Mouse (Mus musculus): ENCODE data around the gene Sst. TPM values are rescaled to one million over a fixed set of nuclear protein-coding genes. Genes with fewer than 3 reads are reported as not detected.
A peak's percentile ranks its signal among the peaks of the same experiment; 100 is the strongest.
"Not testable (repeated sequence)": the region's sequence is repeated elsewhere in the genome, so short reads cannot be mapped to it uniquely, and the experiment has no call there.

Sst gene
- polyA plus RNA-seq (2015; fragmentation: Nextera tagmentation; extraction: Ambion mirVana), result 2.7 and 3.1 TPM in 2 replicates

DNA sequence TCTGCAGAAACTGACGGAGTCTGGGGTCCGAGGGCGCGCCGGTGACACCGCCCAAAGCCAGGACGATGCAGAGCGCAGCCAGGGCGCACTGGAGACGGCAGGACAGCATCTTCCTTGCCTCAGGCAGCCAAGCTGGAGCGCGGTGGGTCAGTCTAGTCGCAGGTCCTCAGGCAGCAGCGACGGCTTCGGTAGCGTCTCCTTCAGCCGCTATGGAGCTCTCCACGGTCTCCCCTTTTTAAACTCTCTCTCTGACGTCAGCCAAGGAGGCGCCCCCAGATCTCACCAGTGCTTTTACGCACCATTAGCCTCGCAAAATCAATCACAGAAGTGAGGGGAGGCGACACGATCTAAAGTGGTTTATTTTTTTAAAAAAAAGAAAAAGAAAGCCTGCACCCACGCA lies at the start of gene Sst:
Gene Sst, minus strand, starts transcription at position 323 of the 400 bp plus-strand sequence.
- DNase-seq (ENCODE audit: low spot score), result no peak

DNA sequence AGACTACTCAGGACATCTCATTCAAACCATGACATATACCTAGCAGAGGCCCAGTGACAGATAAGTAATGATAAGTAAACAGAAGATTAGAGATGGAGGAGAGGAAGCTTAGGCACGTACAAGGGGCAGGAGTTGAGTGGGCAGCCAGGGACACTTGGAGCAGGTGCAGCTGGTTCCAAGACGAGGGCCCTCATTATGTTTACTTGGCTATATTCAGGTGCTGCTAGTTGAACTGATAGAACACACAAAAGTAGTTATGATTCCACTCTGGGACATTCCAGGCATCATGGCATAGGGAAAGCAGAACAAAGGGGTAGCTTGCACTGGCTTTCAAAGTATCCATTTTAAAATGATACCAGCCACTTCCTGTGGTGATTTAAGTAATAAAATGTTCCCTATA lies 43.6 kb upstream of the Sst start:
- no peak for DNase-seq (ENCODE audit: low spot score)

DNA sequence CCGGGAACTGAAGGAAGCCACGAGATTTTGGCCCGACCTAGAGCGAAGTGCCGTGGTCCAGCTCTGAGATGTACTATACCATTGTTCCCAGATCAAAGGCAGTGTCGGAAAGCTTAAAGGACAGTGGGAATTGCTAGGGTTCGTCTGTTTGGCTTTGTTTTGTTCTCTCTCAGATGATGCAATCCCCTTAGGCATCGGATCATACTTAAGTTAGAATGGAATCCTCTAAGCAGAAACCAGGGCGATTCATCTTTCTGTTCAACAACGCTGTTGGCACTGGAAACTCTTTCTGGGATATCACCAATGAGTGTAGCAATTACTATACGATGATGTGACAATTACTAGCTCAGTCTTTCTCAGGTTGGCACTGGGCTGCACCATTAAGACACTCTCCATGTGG lies 41.5 kb upstream of the Sst start, which contains the start of gene Rtp2:
Gene Rtp2, minus strand, starts transcription at position 101 of the 400 bp plus-strand sequence.
- no peak for DNase-seq (ENCODE audit: low spot score)

DNA sequence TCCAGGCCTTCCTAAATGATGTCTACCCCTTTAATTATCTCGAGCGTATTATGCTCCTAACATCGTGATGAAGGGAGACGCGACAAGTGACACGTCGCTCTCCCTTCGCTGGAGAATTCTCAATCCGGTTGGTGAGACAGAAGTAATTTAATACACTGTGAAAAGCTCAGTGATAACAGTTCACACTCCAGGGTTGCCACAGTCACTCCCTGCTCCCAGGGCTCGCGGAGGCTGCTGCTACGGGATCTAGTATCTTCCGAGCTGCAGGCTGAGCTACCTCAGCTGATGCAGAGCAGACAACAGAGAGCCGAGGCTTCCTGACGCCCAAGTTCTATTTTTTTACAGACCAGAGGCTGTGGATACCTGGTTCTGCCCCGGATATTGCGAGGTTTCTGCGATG lies 40.5 kb upstream of the Sst start:
- no peak for DNase-seq (ENCODE audit: low spot score)

DNA sequence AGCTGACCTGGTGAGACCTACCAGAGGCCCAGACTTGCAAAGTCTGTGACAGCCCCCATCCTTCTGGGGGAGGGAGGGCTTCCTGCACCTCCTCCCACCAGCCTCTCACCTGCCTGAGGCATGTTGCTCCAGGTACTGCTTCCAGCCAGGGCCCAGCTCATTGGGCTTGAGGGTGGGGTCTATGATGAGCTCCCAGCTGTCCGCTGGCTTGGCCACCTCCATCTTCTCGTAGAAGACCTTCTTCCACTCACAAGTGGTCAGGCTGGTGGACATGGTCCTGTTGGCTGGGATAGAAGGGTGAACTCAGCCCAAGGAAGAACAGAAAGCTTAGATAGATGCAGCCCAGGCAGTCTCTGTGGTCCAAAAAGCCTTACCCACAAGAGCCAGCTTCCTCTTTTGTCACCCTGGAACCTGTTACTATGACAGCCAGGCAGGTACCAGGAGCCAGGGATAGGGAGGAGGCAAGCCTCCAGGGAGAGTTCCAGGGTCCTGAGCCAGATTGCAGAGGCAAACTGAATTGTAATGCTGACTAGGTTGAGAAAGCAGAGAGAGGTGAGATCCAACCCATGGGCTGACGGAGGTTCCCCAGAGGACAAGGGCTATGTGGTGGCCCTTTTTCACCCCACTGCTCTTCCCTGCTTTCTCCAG lies 39.8 kb upstream of the Sst start:
- no peak for DNase-seq (ENCODE audit: low spot score)

DNA sequence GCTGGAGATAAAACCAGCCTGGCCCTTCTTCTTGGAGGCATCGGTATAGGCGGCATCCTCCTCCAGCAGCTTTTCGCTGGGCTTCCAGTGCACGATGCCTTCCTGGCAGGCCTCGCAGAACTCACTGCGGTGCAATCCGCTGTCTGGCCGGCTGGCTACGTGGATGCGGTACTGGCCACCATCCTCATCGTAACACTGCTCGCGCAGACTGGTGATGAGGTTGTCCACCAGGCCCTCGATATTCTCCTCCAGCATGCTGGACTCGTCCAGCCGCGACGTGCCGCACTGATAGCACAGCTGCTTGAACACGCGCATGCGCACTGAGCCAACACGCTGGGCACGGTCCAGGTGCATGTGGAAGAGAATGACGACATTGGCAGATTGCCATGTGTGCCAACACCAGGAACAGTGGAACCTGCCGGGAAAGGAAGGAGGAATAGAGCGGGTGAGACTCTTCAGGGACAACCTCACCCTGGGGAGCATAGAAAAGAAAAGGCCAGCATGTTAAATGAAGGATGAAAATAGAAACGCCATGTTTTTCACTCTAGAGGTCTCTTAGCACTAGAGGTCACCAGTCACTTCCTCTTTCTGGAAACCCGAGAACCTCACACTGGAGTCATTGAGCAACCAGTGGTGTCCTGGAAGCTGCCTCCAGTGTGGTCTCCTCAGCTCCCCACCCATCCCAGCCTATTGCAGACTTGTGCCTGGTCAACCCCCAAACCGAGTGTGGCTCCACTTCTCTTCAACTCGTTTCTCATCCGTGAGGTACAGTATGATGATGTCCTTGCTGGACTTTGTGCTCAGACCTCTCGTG lies 36.8 kb upstream of the Sst start:
- DNase-seq (ENCODE audit: low spot score), result no peak

DNA sequence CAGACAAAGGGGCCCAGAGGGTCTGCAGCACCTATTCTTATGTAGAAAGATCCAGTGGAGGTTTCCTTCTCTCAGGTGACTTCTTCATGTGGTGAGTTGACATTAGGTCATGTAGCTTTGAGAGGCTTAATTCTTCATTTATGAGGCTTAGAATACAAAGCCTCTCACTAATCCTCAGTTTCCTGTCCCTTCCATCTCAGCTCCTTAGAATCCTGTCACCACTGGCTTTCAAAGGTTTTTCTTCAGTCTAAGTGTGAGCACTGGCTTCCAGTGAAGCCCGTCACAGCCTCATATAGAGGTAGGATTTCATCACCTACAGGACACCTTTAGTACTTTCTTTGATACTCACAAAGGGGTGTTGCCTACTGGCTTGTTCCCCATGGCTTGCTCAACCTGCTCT lies 32.1 kb upstream of the Sst start:
- no peak for DNase-seq (ENCODE audit: low spot score)

DNA sequence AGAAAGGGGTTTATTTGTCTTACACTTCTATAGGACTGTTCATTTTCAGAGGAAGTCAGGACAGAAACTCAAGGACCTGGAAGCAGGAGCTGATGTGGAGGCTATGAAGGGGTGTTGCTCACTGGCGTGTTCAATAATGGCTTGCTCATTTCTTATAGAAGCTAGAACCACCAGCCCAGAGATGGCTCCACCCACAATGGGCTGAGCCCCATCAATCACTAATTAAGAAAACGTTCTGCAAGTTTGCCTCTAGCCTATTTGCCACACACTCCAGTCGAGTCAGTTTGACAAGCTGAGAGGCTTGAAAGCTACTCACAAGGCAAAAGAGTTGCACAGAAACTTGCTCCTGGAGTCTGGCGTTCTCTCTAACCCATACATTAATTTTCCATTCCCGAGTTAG lies 30.9 kb upstream of the Sst start:
- no peak for DNase-seq (ENCODE audit: low spot score)

DNA sequence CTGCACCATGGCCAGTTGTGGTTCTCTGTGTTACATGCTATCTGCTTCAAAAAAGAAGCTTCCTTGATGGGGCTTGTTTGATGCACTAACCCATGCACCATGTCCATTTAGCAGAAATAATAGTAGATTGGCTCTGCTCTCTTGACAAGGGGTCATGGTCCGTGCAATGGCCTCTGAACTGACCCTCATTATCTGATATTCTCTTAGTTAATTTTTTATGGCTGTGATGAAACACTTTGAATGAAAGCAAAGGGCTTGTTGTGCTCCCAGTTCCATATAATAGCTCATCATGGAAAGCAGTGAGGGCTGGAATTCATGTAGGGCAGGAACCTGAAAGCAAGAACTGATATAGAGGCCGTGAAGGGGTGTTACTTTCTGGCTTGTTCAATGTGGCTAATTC lies 28.7 kb upstream of the Sst start:
- no peak for DNase-seq (ENCODE audit: low spot score)

DNA sequence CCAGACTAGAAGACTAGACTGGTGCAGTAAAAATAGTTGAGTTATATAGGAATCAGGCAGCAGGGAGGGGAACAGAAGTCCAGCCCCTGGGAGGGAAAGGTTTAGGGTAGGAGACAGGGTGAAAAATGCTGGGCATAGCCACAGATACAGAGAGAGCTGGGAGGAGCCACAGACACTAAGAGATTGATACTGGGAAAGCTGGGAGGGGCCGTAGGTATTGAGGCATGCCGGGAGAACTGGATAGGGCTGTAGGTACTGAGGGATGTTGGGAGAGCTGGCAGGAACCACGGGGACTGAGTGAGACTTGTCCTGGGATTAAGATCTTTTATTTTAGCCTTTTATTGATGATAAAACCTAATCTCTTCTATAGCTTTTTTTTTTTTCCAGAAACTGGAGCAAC lies 22.6 kb upstream of the Sst start:
- no peak for DNase-seq (ENCODE audit: low spot score)

DNA sequence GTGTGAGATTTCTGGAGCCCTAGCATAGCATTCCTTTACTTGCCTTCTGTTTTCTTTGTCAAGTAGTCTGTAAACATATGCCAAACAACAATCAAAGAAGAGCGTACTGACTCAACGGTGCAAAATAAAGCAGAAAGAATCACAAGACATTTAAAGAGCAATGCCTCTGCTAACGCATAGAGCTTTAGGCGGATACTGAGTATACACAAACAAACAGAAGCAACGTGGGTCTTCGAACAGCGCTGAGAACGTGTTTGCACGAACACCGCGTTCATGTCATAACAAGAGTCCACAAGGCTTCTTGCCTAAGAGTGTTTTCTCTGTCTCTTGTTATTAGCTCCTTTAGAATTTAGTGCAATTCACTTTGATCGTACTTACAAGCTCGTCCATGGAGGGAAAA lies 22.0 kb upstream of the Sst start:
- DNase-seq (ENCODE audit: low spot score), result no peak

DNA sequence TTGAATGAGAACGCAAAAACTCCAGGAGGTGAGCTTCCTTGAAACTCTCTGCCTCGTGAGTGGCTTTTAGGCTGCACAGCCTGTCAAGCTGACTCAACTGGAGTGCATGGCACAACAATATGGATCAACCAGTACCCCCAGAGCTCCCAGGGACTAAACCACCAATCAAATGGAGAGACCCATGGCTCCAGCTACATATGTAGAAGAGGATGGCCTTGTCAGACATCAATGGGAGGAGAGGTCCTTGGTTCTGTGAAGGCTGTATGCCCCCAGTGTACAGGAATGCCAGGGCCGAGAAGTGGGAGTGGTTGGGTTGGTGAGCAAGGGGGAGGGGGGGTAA lies 18.2 kb upstream of the Sst start:
- DNase-seq (ENCODE audit: low spot score), result not testable (repeated sequence)

DNA sequence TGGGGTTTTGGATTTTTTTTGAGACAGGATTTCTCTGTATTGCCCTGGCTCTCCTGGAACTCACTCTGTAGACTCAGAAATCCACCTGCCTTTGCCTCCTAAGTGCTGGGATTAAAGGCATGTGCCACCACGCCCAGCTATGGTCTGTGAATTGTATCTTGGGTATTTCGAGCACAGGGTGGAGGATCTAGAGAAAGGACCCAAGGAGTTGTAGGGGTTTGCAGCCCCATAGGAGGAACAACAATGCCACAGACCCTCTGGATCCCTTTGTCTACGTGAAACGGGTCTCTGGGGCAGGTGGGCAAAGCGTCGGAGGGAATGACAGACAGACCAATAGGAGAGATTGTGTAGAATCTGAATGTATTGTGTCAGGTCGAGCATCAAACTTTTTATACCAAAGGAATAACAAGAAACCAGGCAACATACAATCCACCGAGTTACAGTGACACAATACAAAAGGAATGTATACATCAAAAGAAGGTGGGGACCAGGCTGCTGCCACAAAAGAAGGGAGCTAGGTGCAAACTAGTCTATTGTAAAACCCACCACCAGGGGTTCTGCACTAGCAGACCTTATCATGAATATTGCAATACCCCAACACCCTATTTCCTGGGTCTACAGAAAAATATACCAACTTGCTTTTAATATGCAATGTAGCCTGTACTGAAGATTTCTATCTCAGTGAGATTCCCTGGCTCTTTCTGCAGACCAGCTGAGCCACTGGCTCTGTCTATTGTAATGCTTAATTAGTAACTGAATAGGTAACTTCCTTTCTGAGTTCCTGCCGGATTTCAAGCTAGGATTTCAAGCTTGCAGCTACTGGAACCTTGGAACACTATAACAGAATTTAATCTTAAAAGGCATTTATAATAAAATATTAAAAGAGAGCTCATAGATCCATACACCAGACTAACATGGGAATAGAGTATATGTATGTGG lies 17.6 kb upstream of the Sst start:
- DNase-seq (ENCODE audit: low spot score), result not testable (repeated sequence)

DNA sequence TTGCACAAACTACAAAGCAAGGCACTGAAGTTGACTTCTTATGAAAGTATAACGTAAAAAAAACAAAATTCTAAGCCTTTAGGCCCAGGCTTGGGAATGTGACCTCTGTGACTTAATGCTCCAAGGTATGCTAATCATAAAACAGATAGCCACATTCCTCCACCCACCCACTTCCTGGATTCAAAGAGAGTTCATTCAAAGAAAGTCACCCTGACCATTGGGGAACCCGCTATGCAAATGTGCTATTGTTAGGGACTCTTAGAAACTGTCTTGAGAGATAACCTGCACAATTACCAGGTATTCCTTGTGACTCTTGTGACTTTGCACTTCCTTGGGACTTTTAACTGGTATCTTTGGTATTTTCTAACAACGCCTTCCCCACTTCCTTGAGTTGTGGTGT lies 15.8 kb upstream of the Sst start:
- not testable (repeated sequence) for DNase-seq (ENCODE audit: low spot score)

DNA sequence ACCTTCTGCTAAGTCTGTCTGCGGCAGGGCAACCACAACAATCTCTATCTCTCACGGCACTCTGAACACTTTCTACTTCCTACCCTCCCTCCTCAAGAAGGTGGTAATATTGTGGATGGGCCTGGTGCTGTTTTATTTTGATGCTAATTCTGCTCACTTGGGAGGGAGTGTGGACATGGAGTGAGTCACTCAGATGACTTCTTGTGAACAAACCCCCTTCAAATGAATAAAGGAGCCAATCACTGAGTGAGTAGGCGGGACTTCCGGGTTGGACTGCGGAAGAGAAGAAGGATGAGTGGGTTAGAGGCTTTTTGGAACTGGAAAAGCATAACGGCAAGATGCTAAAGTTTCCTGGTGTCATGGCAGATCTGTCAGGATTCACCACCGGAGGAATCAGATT lies 10.7 kb upstream of the Sst start:
- no peak for DNase-seq (ENCODE audit: low spot score)

DNA sequence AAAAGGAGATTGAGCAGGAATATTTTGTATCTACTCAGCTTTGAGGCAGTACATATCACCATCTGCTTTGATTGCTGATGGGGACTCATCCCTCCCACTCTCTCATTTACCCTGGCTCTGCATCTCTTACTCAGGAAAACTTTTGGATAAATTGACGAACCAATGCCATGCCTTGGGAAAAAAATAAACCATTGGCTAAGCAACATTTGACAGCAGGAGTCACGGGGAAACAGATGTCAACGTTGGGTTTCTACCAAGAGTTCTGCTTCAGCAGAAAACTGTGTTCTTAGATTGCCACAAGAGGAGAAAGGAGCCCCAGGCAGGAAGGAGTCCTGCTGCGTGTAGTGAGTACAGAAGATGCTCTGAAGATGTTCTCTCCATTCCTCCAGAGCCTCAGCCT lies 9.3 kb upstream of the Sst start:
- DNase-seq (ENCODE audit: low spot score), result no peak

DNA sequence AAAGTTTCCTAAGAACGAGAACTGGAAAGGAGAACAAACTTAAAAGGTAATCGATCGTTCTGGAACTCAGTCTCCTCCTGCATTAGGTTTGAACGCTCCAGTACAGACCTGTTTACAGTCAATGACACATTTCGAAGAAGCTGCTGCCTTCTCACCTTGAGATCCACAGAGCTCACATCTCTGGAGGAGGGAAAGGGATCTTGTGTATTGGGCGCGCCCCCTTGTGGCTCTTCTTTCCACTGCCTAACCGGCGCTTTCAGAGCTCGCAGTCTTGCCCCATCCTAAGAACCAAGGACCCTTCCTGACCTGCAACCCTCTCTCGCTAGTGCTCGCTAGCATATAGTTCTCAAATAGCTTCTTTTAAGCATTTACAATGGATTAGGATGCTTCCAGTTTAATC lies 8.1 kb upstream of the Sst start:
- DNase-seq (ENCODE audit: low spot score), result peak; percentile 80

DNA sequence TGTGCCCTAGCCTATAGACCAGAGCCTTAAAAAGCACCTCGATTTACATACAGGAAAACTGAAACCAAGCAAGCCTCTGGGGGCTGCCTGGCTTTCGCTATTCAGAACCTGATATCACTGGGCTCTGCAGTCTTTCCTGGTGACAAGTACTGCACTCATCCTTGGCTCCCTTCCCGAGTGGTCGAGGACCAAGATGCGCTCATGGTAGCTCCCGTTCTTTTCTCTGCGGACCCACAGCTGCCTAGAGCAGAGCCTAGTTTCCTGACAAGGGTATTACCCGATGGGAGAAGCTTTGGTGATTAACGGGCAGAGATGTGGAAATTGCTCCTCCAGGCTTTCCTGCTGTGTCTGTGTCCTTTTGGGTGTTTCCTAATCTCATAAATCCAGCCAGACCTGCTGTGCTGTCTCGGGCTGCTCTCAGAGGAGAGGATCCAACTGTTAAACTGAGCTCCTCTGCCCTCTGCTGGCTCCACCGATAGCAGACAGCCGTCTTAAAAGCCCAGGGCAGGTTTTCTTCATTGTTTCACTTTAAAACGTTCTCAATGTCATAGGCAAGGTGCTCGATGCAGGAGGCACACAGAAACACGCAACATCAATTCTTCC lies 7.3 kb upstream of the Sst start:
- peak; percentile 65 for DNase-seq (ENCODE audit: low spot score)

DNA sequence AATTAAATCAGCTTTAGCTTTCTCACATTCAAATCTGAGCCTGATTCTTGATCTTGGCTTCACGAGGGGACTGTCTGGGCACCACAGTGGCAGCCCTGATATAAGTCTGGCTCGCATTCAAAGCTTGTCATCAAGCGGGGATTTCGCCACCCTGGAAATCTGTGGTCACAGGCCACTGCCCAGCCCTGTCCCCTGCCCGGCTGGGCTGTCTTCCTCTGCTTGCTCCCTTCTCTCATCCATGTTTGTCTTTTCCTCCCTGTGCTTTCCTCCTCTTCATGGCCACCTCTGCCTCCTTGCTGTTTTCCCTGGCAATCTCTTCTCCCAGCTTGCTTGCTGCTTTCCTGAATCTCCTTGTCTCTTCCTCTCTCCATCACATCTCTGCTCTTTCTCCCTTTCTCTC lies 6.7 kb upstream of the Sst start:
- no peak for DNase-seq (ENCODE audit: low spot score)

DNA sequence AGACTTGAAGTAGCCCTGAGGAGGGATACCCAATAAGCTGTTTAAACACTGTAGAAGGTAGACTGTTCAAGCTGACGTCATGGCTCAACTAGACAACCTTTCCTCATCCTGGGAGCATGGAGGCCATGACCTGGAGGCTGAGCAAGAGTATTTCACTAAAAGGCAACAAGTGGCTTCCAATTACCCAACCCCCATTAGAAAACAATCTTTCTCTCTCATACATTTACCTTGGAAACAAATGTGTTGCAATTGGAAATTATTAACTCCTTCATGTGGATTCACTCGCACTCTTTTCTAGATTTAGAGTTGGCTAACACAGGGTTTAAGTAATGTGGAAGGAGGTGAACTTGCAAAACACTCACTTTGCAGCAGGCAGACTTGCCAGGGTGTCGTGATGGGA lies 4.4 kb upstream of the Sst start:
- DNase-seq (ENCODE audit: low spot score), result no peak

DNA sequence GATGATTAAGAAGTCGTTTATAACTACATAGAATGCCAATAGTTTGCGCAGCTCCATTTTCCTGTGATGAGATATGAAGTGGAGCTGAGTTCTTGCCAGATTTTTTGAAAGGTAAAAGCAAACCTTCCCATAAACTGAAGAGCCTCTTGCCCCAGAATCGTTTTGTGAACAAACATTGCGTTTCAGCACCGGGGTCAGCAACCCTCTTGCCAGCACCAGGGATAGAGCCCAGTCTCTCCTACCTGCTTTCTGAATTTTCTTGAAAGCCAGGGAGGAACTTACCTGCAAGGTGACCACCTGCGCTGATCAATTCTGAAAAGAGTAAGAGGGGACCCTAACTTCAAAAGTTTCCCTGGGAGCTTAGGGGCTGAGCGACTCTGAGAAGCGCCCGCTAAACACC lies 607 bp downstream of the Sst start:
- DNase-seq (ENCODE audit: low spot score), result no peak
